Mouse (Mus musculus) heart, postnatal 0 days (tissue): ENCODE measurements around the gene Glg1. TPM values are rescaled to one million over a fixed set of nuclear protein-coding genes. Genes with fewer than 3 reads are reported as not detected.

Experiments
- ATAC-seq: fragments of 200-750 bp; cut with Nextera tagmentation; 2 replicates; pipeline ENCODE4 v1.8.0; 2017; ENCODE audit warnings: low read depth, moderate number of reproducible peaks, moderate library complexity; ENCODE audit not compliant: insufficient read depth
- DNase-seq: peaks from one replicate; pipeline ENCODE4 v3.0.0-alpha.2; 2016; ENCODE audit warnings: low spot score
- H3K27ac ChIP-seq: fragments of 300-500 bp; sonication (generic); 2 replicates; pipeline ENCODE4 v1.5.1; 2014; ENCODE audit warnings: low read depth, mild to moderate bottlenecking
- H3K27me3 ChIP-seq: fragments of 300-500 bp; sonication (generic); 2 replicates; pipeline ENCODE4 v1.6.1; 2014; ENCODE audit warnings: low read length, mixed read lengths; ENCODE audit not compliant: control insufficient read depth, insufficient read depth
- H3K36me3 ChIP-seq: fragments of 300-500 bp; sonication (generic); replicated peaks from 2 replicates; pipeline ENCODE4 v1.6.1; 2014; ENCODE audit warnings: low read length, mixed read lengths; ENCODE audit not compliant: control insufficient read depth, insufficient read depth
- H3K4me1 ChIP-seq: fragments of 300-500 bp; sonication (generic); 2 replicates; pipeline ENCODE4 v1.6.1; 2014; ENCODE audit warnings: antibody characterized with exemption; ENCODE audit not compliant: control insufficient read depth, insufficient read depth
- H3K4me2 ChIP-seq: fragments of 300-500 bp; sonication (generic); 2 replicates; pipeline ENCODE4 v1.6.1; 2014; ENCODE audit warnings: low read depth, mild to moderate bottlenecking, low read length, moderate library complexity
- H3K4me3 ChIP-seq: fragments of 300-500 bp; sonication (generic); 2 replicates; pipeline ENCODE4 v1.5.1; 2014; ENCODE audit warnings: low read depth, low read length
- H3K9ac ChIP-seq: fragments of 300-500 bp; sonication (generic); replicated peaks from 2 replicates; pipeline ENCODE4 v1.6.1; 2014; ENCODE audit warnings: low read depth, low read length, mixed read lengths
- H3K9me3 ChIP-seq: fragments of 300-500 bp; sonication (generic); replicated peaks from 2 replicates; pipeline ENCODE4 v1.6.1; 2016; ENCODE audit warnings: low read length; ENCODE audit not compliant: control insufficient read depth
- CTCF ChIP-seq: IDR thresholded peaks from 2 replicates; pipeline ENCODE4 v1.5.1; 2016; ENCODE audit warnings: antibody characterized with exemption, control low read depth, low read depth
- EP300 ChIP-seq: IDR thresholded peaks from 2 replicates; pipeline ENCODE4 v1.6.1; 2016; ENCODE audit warnings: antibody characterized with exemption, low read depth
- WGBS: fragments of 180-500 bp; shearing (Covaris S2); extraction: QIAGEN DNeasy Blood & Tissue Kit; methylation state at CpG from one replicate; pipeline ENCODE4 v1.1.7; 2014; 5-methylcytosine and 5-hydroxymethylcytosine counted together
- microRNA-seq: library from miRNA; unstranded; fragments of <30 nt; microRNA quantifications from one replicate; pipeline ENCODE4, GENCODE M21; 2016
- polyA plus RNA-seq: library from polyadenylated mRNA; unstranded; fragments of >200 nt; fragmentation: Nextera tagmentation; extraction: Ambion mirVana; gene quantifications from 2 replicates; pipeline ENCODE4 v1.2.1, GENCODE M21; 2015
- total RNA-seq: library from RNA; depleted of rRNA; stranded (reverse); fragments of >200 nt; gene quantifications from 2 replicates; pipeline ENCODE4 v1.2.3, GENCODE M21; 2014; ENCODE audit warnings: low replicate concordance; rRNA removed

The Glg1 gene
- total and polyA plus RNA-seq, 2 experiments from 2014 or later: 37.1 to 41.9 TPM

DNA sequence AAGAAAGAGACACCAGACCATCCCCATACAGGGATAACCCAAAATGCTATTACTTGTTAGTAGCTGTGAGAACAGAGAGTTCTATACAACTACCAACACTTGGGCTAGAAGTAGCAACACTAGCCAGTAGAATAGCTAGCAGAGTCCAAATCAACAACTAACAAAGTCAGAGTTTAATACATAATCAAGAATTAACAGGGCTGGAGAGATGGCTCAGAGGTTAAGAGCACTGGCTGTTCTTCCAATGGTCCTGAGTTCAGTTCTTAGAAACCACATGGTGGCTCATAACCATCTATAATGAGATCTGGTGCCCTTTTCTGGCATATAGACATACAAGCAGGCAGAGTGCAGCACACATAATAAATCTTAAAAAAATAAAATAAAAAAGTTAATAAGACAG is 116.5 kb downstream of the Glg1 start:
- Histone ChIP-seq H3K27ac (no peak overlapping the region), H3K9ac (no peak overlapping the region), H3K4me1 (no peaks in the 10 kb centered on the region), H3K27me3 (no peaks in the 10 kb centered on the region), H3K36me3 (peaks cover 24% of the 10 kb centered on the region), H3K4me3 (no peak overlapping the region), H3K9me3 (no peaks in the 10 kb centered on the region), H3K4me2 (no peak overlapping the region)
- TF ChIP-seq CTCF (no peak), EP300 (no peak)
- DNase-seq (no peak), ATAC-seq (no peak)

- TF ChIP-seq CTCF: no peak
- TF ChIP-seq EP300: no peak
- Histone ChIP-seq H3K27ac (no peak overlapping the region), H3K36me3 (peaks cover 85% of the 10 kb centered on the region), H3K4me2 (no peak overlapping the region), H3K27me3 (no peaks in the 10 kb centered on the region), H3K4me3 (no peak overlapping the region), H3K9ac (no peak overlapping the region), H3K9me3 (no peaks in the 10 kb centered on the region), H3K4me1 (no peaks in the 10 kb centered on the region)
- 83% methylated on average over 2 of the region's 2 CpGs for WGBS
- ATAC-seq (no peak), DNase-seq (no peak)
Measured at GRCm38 (mm10) chr8:111130756-111131155, 128.3 kb downstream of the Glg1 start.

DNA sequence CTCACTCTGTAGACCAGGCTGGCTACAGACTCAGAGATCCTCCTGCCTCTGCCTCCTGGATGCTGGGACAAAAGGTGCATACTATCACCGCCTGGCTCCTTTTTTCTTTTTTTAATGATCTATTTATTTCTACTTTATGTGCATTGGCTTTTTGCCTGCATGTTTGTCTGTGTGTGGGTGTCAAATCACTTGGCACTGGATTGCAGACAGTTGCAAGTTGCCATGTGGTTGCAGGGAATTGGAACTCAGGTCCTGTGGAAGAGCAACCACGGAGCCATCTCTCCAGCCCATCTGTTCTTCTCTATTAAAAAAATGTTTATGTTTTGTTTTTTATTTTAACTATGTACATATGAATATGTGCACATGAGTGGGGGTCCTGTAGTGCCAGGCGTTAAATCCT is 139.5 kb downstream of the Glg1 start:
- Histone ChIP-seq H3K27ac (no peak overlapping the region), H3K4me2 (no peak overlapping the region), H3K36me3 (peaks cover 89% of the 10 kb centered on the region), H3K9me3 (no peaks in the 10 kb centered on the region), H3K27me3 (no peaks in the 10 kb centered on the region), H3K4me1 (no peaks in the 10 kb centered on the region), H3K4me3 (no peak overlapping the region), H3K9ac (no peak overlapping the region)
- TF ChIP-seq EP300: no peak
- no peak for TF ChIP-seq CTCF
- ATAC-seq (no peak), DNase-seq (no peak)
- 94% methylated on average over 3 of the region's 3 CpGs for WGBS

- H3K9ac ChIP-seq: no peak overlapping the region
- no peaks in the 10 kb centered on the region for H3K9me3 ChIP-seq
- no peak for TF ChIP-seq CTCF
- TF ChIP-seq EP300: no peak
- no peaks in the 10 kb centered on the region for H3K4me1 ChIP-seq
- DNase-seq: no peak
- no peak overlapping the region for H3K27ac ChIP-seq
- WGBS: 97% methylated on average over 5 of the region's 5 CpGs
- H3K27me3 ChIP-seq: no peaks in the 10 kb centered on the region
- H3K4me3 ChIP-seq: no peak overlapping the region
- H3K36me3 ChIP-seq: peaks cover 83% of the 10 kb centered on the region
- no peak overlapping the region for H3K4me2 ChIP-seq
- no peak for ATAC-seq
Measured at GRCm38 (mm10) chr8:111114891-111115290, 144.1 kb downstream of the Glg1 start.

Small RNAs within 50 kb of the gene (microRNA-seq; reads per million reads assigned to microRNA genes)
- not detected for gene Gm23193

Other genes with a start within 250 kb of the Glg1 start
- 9.3 and 10.2 TPM in 2 replicates for gene Ddx19b, start 227.5 kb downstream of the Glg1 start, total RNA-seq
- gene Ddx19b, start 227.5 kb downstream of the Glg1 start, polyA plus RNA-seq: 2.8 and 3.6 TPM in 2 replicates
- gene Aars, start 226.1 kb downstream of the Glg1 start, total RNA-seq: 35.1 and 38.9 TPM in 2 replicates
- gene Aars, start 226.1 kb downstream of the Glg1 start, polyA plus RNA-seq: 22.3 and 25.6 TPM in 2 replicates
- gene Exosc6, start 202.9 kb downstream of the Glg1 start, total RNA-seq: 7.1 and 17.0 TPM in 2 replicates
- gene Exosc6, start 202.9 kb downstream of the Glg1 start, polyA plus RNA-seq: 0.38 and 2.0 TPM in 2 replicates
- not detected in 2 replicates for gene Clec18a, start 166.8 kb downstream of the Glg1 start, total RNA-seq
- 0.05 and 0.10 TPM in 2 replicates for gene Clec18a, start 166.8 kb downstream of the Glg1 start, polyA plus RNA-seq
- 67.8 and 87.4 TPM in 2 replicates for gene Pdpr, start 164.6 kb downstream of the Glg1 start, total RNA-seq
- 14.9 and 17.9 TPM in 2 replicates for gene Pdpr, start 164.6 kb downstream of the Glg1 start, polyA plus RNA-seq
- 20.5 and 32.7 TPM in 2 replicates for gene Rfwd3, start 41.0 kb upstream of the Glg1 start, total RNA-seq
- gene Rfwd3, start 41.0 kb upstream of the Glg1 start, polyA plus RNA-seq: 16.0 TPM in 2 replicates
- gene Mlkl, start 79.0 kb upstream of the Glg1 start, total RNA-seq: 0.58 and 3.1 TPM in 2 replicates
- 4.2 and 4.4 TPM in 2 replicates for gene Mlkl, start 79.0 kb upstream of the Glg1 start, polyA plus RNA-seq
- 5.5 TPM in 1 of 2 replicates, not detected in the other for gene Fa2h, start 134.6 kb upstream of the Glg1 start, total RNA-seq
- gene Fa2h, start 134.6 kb upstream of the Glg1 start, polyA plus RNA-seq: not detected in 2 replicates